Mouse (Mus musculus) thymus, postnatal 36 days (tissue): ENCODE results near the gene Itga9.

Experiments
- DNase-seq, 2 experiments: peaks; one replicate each; pipeline ENCODE4 v3.0.0; 2022; ENCODE audit warnings: mixed read lengths in 2 of 2

The Itga9 gene

GRCm38 (mm10) chr9:118607701-118608401 lies 1.4 kb downstream of the Itga9 start:
- DNase-seq, result no peak

- no peak for DNase-seq
Observed at GRCm38 (mm10) chr9:118608556-118608955, 2.1 kb downstream of the Itga9 start.

- DNase-seq, result peak; percentile 39 to 48
Observed at GRCm38 (mm10) chr9:118610060-118610459, 3.6 kb downstream of the Itga9 start.

- no peak for DNase-seq
Observed at GRCm38 (mm10) chr9:118611111-118611541, 4.6 kb downstream of the Itga9 start.

GRCm38 (mm10) chr9:118611958-118612581 lies 5.6 kb downstream of the Itga9 start:
- peak; percentile 32 to 35 for DNase-seq

GRCm38 (mm10) chr9:118617237-118617636 lies 10.7 kb downstream of the Itga9 start:
- no peak for DNase-seq

GRCm38 (mm10) chr9:118618732-118619250 lies 12.3 kb downstream of the Itga9 start:
- no peak for DNase-seq

- no peak for DNase-seq
Observed at GRCm38 (mm10) chr9:118620807-118621206, 14.3 kb downstream of the Itga9 start.

- DNase-seq, result no peak
Observed at GRCm38 (mm10) chr9:118621691-118622090, 15.2 kb downstream of the Itga9 start.

- no peak for DNase-seq
Observed at GRCm38 (mm10) chr9:118622376-118623166, 16.1 kb downstream of the Itga9 start.

GRCm38 (mm10) chr9:118623483-118623882 lies 17.0 kb downstream of the Itga9 start:
- no peak for DNase-seq

GRCm38 (mm10) chr9:118624146-118624545 lies 17.7 kb downstream of the Itga9 start:
- DNase-seq, result no peak

- DNase-seq, result no peak
Observed at GRCm38 (mm10) chr9:118629763-118630379, 23.4 kb downstream of the Itga9 start.

- no peak for DNase-seq
Observed at GRCm38 (mm10) chr9:118631775-118632757, 25.6 kb downstream of the Itga9 start.

GRCm38 (mm10) chr9:118632758-118633143 lies 26.3 kb downstream of the Itga9 start:
- DNase-seq, result no peak

- DNase-seq, result no peak
Observed at GRCm38 (mm10) chr9:118638642-118639210, 32.2 kb downstream of the Itga9 start.

GRCm38 (mm10) chr9:118645698-118646355 lies 39.3 kb downstream of the Itga9 start:
- DNase-seq, result no peak

GRCm38 (mm10) chr9:118647495-118647894 lies 41.0 kb downstream of the Itga9 start:
- DNase-seq, result no peak

GRCm38 (mm10) chr9:118650976-118651375 lies 44.5 kb downstream of the Itga9 start:
- no peak for DNase-seq

- no peak for DNase-seq
Observed at GRCm38 (mm10) chr9:118651939-118652338, 45.4 kb downstream of the Itga9 start.

GRCm38 (mm10) chr9:118653436-118653835 lies 46.9 kb downstream of the Itga9 start:
- DNase-seq, result no peak
